Mouse (Mus musculus) myocyte (in vitro differentiated cells): ENCODE measurements around the gene Mcf2l. TPM values are rescaled to one million over a fixed set of nuclear protein-coding genes. Genes with fewer than 3 reads are reported as not detected.

Experiments
- H3K27me3 ChIP-seq: one replicate; pipeline ENCODE4 v1.6.1; 2011; ENCODE audit not compliant: control insufficient read depth, insufficient read depth, insufficient read length
- H3K36me3 ChIP-seq: one replicate; pipeline ENCODE4 v1.6.1; 2011; ENCODE audit not compliant: control insufficient read depth, insufficient read depth
- H3K4me2 ChIP-seq: one replicate; pipeline ENCODE4 v1.6.1; 2011; ENCODE audit warnings: low read depth, control low read depth
- H3K4me3 ChIP-seq: one replicate; pipeline ENCODE4 v1.5.1; 2011; ENCODE audit warnings: mild to moderate bottlenecking, control low read depth, moderate library complexity
- H3K79me2 ChIP-seq: one replicate; pipeline ENCODE4 v1.6.1; 2011; ENCODE audit not compliant: control insufficient read depth, insufficient read depth
- H3ac ChIP-seq: one replicate; pipeline ENCODE4 v1.6.1; 2011; ENCODE audit not compliant: control insufficient read depth, insufficient read length
- CEBPB ChIP-seq: IDR thresholded peaks from 2 replicates; pipeline ENCODE4 v1.6.1; 2011; ENCODE audit warnings: mild to moderate bottlenecking, moderate library complexity; ENCODE audit not compliant: poor library complexity, insufficient read depth, severe bottlenecking
- E2F4 ChIP-seq: IDR thresholded peaks from one replicate; pipeline ENCODE4 v1.6.1; 2011; ENCODE audit warnings: mild to moderate bottlenecking, control low read depth, moderate library complexity; ENCODE audit not compliant: insufficient read depth
- MAX ChIP-seq: IDR thresholded peaks from one replicate; pipeline ENCODE4 v1.6.1; 2011; ENCODE audit warnings: low read depth, mild to moderate bottlenecking, control low read depth
- MYOD1 ChIP-seq, 3 experiments: IDR thresholded peaks; one replicate each; pipeline ENCODE4 v1.6.1; 2011; ENCODE audit warnings: control low read depth in 2 of 3, low read depth in 2 of 3, mild to moderate bottlenecking in 2 of 3, moderate library complexity in 1 of 3; ENCODE audit not compliant: insufficient read length in 2 of 3, control insufficient read depth in 1 of 3
- MYOG ChIP-seq, 3 experiments: IDR thresholded peaks; one replicate each; pipeline ENCODE4 v1.6.1; 2011; ENCODE audit warnings: control low read depth in 2 of 3, low read depth in 2 of 3, mild to moderate bottlenecking in 2 of 3; ENCODE audit not compliant: insufficient read length in 2 of 3, control insufficient read depth in 1 of 3, insufficient read depth in 1 of 3
- POLR2A ChIP-seq: IDR thresholded peaks from one replicate; pipeline ENCODE4 v1.6.1; 2011; ENCODE audit warnings: low read depth, mild to moderate bottlenecking, control low read depth, moderate library complexity; ENCODE audit not compliant: insufficient read length
- POLR2AphosphoS2 ChIP-seq: IDR thresholded peaks from one replicate; pipeline ENCODE4 v1.6.1; 2011; ENCODE audit warnings: low read depth, control low read depth; ENCODE audit not compliant: insufficient read length
- REST ChIP-seq: IDR thresholded peaks from one replicate; pipeline ENCODE4 v1.6.1; 2011; ENCODE audit warnings: mild to moderate bottlenecking, control low read depth, moderate library complexity; ENCODE audit not compliant: insufficient read depth, insufficient read length
- SRF ChIP-seq: IDR thresholded peaks from one replicate; pipeline ENCODE4 v1.6.1; 2011; ENCODE audit warnings: low read depth; ENCODE audit not compliant: control insufficient read depth, insufficient read length
- TCF12 ChIP-seq: IDR thresholded peaks from one replicate; pipeline ENCODE4 v1.6.1; 2011; ENCODE audit warnings: mild to moderate bottlenecking, control low read depth; ENCODE audit not compliant: poor library complexity, insufficient read depth, severe bottlenecking
- TCF3 ChIP-seq: IDR thresholded peaks from one replicate; pipeline ENCODE4 v1.6.1; 2011; ENCODE audit warnings: low read depth, control low read depth; ENCODE audit not compliant: insufficient read length
- USF1 ChIP-seq: IDR thresholded peaks from one replicate; pipeline ENCODE4 v1.6.1; 2011; ENCODE audit warnings: low read depth, mild to moderate bottlenecking, control low read depth, moderate library complexity
- polyA plus RNA-seq: library from polyadenylated mRNA; unstranded; fragments of >200 nt; fragmentation: generic; extraction: Trizol; gene quantifications from one replicate; pipeline ENCODE4 v1.2.1, GENCODE M21; 2012; ENCODE audit warnings: missing spikeins

The Mcf2l gene
- polyA plus RNA-seq, 1 experiment = 1.2 TPM

GRCm38 (mm10) chr8:12917029-12917428 is 43.4 kb downstream of the Mcf2l start:
- H3K36me3 ChIP-seq = no peaks in the 10 kb centered on the region
- H3K4me2 ChIP-seq = no peak overlapping the region
- H3ac ChIP-seq = no peak overlapping the region
- no peak overlapping the region for H3K4me3 ChIP-seq
- TF ChIP-seq SRF (no peak), USF1 (no peak), TCF12 (no peak), MYOD1 (IDR thresholded peaks at IDR 0.05; ENCODE audit: control insufficient read depth in 1 of 3, insufficient read length in 2 of 3, low read depth in 2 of 3) (no peak), MYOG (IDR thresholded peaks at IDR 0.05; ENCODE audit: control insufficient read depth in 1 of 3, insufficient read depth in 1 of 3, insufficient read length in 2 of 3, low read depth in 2 of 3) (no peak), TCF3 (no peak), REST (no peak), CEBPB (no peak), E2F4 (no peak), POLR2A (no peak), MAX (no peak), POLR2AphosphoS2 (no peak)
- H3K79me2 ChIP-seq = no peaks in the 10 kb centered on the region
- peaks cover 73% of the 10 kb centered on the region for H3K27me3 ChIP-seq

- no peak overlapping the region for H3K4me2 ChIP-seq
- no peak overlapping the region for H3ac ChIP-seq
- TF ChIP-seq REST = no peak
- no peak for TF ChIP-seq POLR2A
- TF ChIP-seq CEBPB = no peak
- TF ChIP-seq SRF = no peak
- no peak for TF ChIP-seq MYOG (IDR thresholded peaks at IDR 0.05; ENCODE audit: control insufficient read depth in 1 of 3, insufficient read depth in 1 of 3, insufficient read length in 2 of 3, low read depth in 2 of 3)
- no peak for TF ChIP-seq POLR2AphosphoS2
- no peak for TF ChIP-seq TCF12
- H3K27me3 ChIP-seq = peaks cover 80% of the 10 kb centered on the region
- H3K4me3 ChIP-seq = no peak overlapping the region
- no peaks in the 10 kb centered on the region for H3K79me2 ChIP-seq
- H3K36me3 ChIP-seq = no peaks in the 10 kb centered on the region
These were observed 44.2 kb downstream of the Mcf2l start for GRCm38 (mm10) chr8:12917831-12918230.

GRCm38 (mm10) chr8:12920599-12920998 is 47.0 kb downstream of the Mcf2l start:
- Histone ChIP-seq H3K4me2 (no peak overlapping the region), H3K4me3 (no peak overlapping the region), H3K27me3 (peaks cover 78% of the 10 kb centered on the region), H3K36me3 (no peaks in the 10 kb centered on the region), H3K79me2 (no peaks in the 10 kb centered on the region), H3ac (no peak overlapping the region)
- TF ChIP-seq MAX (no peak), CEBPB (no peak), SRF (no peak), MYOG (IDR thresholded peaks at IDR 0.05; ENCODE audit: control insufficient read depth in 1 of 3, insufficient read depth in 1 of 3, insufficient read length in 2 of 3, low read depth in 2 of 3) (no peak), TCF3 (no peak), POLR2A (no peak), TCF12 (no peak), USF1 (no peak), POLR2AphosphoS2 (no peak), MYOD1 (IDR thresholded peaks at IDR 0.05; ENCODE audit: control insufficient read depth in 1 of 3, insufficient read length in 2 of 3, low read depth in 2 of 3) (no peak), REST (no peak), E2F4 (no peak)

- Histone ChIP-seq H3K79me2 (no peaks in the 10 kb centered on the region), H3ac (no peak overlapping the region), H3K4me3 (no peak overlapping the region), H3K27me3 (peaks cover 68% of the 10 kb centered on the region), H3K36me3 (no peaks in the 10 kb centered on the region), H3K4me2 (no peak overlapping the region)
- no peak for TF ChIP-seq E2F4
- TF ChIP-seq MYOG (IDR thresholded peaks at IDR 0.05; ENCODE audit: control insufficient read depth in 1 of 3, insufficient read depth in 1 of 3, insufficient read length in 2 of 3, low read depth in 2 of 3) = no peak
- no peak for TF ChIP-seq POLR2AphosphoS2
- TF ChIP-seq USF1 = no peak
- no peak for TF ChIP-seq CEBPB
- no peak for TF ChIP-seq POLR2A
- TF ChIP-seq TCF3 = no peak
- no peak for TF ChIP-seq TCF12
These were observed 51.4 kb downstream of the Mcf2l start for GRCm38 (mm10) chr8:12925051-12925450.

GRCm38 (mm10) chr8:12925941-12926381 is 52.4 kb downstream of the Mcf2l start:
- Histone ChIP-seq H3K4me3 (no peak overlapping the region), H3K79me2 (no peaks in the 10 kb centered on the region), H3ac (no peak overlapping the region), H3K4me2 (no peak overlapping the region), H3K27me3 (peaks cover 63% of the 10 kb centered on the region), H3K36me3 (no peaks in the 10 kb centered on the region)
- TF ChIP-seq POLR2A = no peak
- no peak for TF ChIP-seq SRF
- no peak for TF ChIP-seq MYOD1 (IDR thresholded peaks at IDR 0.05; ENCODE audit: control insufficient read depth in 1 of 3, insufficient read length in 2 of 3, low read depth in 2 of 3)
- no peak for TF ChIP-seq TCF3
- no peak for TF ChIP-seq TCF12
- no peak for TF ChIP-seq CEBPB
- no peak for TF ChIP-seq MYOG (IDR thresholded peaks at IDR 0.05; ENCODE audit: control insufficient read depth in 1 of 3, insufficient read depth in 1 of 3, insufficient read length in 2 of 3, low read depth in 2 of 3)
- TF ChIP-seq POLR2AphosphoS2 = no peak
- TF ChIP-seq E2F4 = no peak
- no peak for TF ChIP-seq MAX
- TF ChIP-seq USF1 = no peak
- no peak for TF ChIP-seq REST
